Mouse (Mus musculus) ES-Bruce4 (cell line): Measurements from ENCODE around the gene Ccm2l.

Source experiments
- CTCF ChIP-seq: IDR thresholded peaks from one replicate; pipeline ENCODE4 v1.8.1; 2011; ENCODE audit warnings: low read depth, low read length
- EP300 ChIP-seq: IDR thresholded peaks from 2 replicates; pipeline ENCODE4 v1.6.1; 2011; ENCODE audit warnings: low read depth, low read length; ENCODE audit not compliant: insufficient read depth
- POLR2A ChIP-seq: IDR thresholded peaks from one replicate; pipeline ENCODE4 v1.8.1; 2011; ENCODE audit warnings: low read length; ENCODE audit not compliant: insufficient read depth

DNA sequence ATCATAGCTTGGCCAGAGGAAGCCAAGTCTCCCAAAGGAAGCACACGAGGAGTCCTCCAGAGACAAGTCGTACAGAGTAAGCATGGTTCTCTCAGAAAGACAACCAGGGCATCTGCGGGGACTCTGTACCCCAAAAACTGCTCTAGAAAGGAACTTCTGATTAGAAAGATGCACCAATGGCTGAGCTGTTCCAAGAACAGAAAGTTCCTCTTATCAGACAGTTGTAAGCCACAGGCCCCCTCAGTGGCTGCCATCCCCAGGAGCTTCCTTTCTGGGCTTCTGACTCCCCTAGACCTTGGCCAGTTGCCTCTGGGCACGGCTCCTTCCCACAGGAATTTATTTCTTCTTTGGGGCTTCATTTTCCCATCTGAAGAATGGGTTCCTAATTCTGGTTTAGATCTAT, 49.9 kb downstream of the Ccm2l start:
- TF ChIP-seq CTCF (no peak), EP300 (no peak), POLR2A (no peak)
